In genomic region chr3:17825254-17825890, GRCm38 (mm10) we compare ENCODE assay signal across 24 mouse cellular contexts.
A peak's percentile ranks its signal among the peaks of the same experiment; 100 is the strongest.
DNase-seq lines count a peak whose midpoint lies in the region; ATAC-seq lines count a peak whose summit lies in the region.
"Had no signal": no experiment of that assay in that cellular context is flagged by ENCODE, and none has a peak within 500 bp of the region (broad histone marks: within the 10 kb centered on the region; RNA-seq: fewer than 3 reads in every experiment).

No protein-coding gene starts in this region.

- H3K27me3 ChIP-seq in forebrain, embryonic 13.5 days, result no peaks in the 10 kb centered on the region
- H3K27me3 ChIP-seq in forebrain, embryonic 10.5 days (ENCODE audit: poor library complexity, severe bottlenecking), result no peaks in the 10 kb centered on the region
- no peaks in the 10 kb centered on the region for H3K27me3 ChIP-seq in hindbrain, embryonic 11.5 days (ENCODE audit: control insufficient read depth, insufficient read depth, low read length)
- H3K27me3 ChIP-seq in hindbrain, embryonic 16.5 days (replicated peaks; ENCODE audit: control insufficient read depth, insufficient read depth, low read length), result no peaks in the 10 kb centered on the region
- H3K27me3 ChIP-seq in midbrain, embryonic 13.5 days, result no peaks in the 10 kb centered on the region
- no peaks in the 10 kb centered on the region for H3K27me3 ChIP-seq in midbrain, embryonic 14.5 days (ENCODE audit: control insufficient read depth, insufficient read depth, low read length)
- H3K27me3 ChIP-seq: embryonic facial prominence, embryonic 13.5 days; heart, embryonic 13.5 days; hindbrain, embryonic 12.5 days; hindbrain, embryonic 15.5 days; intestine, embryonic 15.5 days had no signal

- H3K4me2 ChIP-seq in forebrain, embryonic 13.5 days, result no peak overlapping the region
- no peak overlapping the region for H3K4me2 ChIP-seq in hindbrain, embryonic 11.5 days (replicated peaks; ENCODE audit: low read depth, low read length)
- no peak overlapping the region for H3K4me2 ChIP-seq in hindbrain, embryonic 16.5 days (ENCODE audit: low read length)
- no peak overlapping the region for H3K4me2 ChIP-seq in midbrain, embryonic 13.5 days (replicated peaks)
- no peak overlapping the region for H3K4me2 ChIP-seq in midbrain, embryonic 14.5 days (ENCODE audit: low read length)
- H3K4me2 ChIP-seq: embryonic facial prominence, embryonic 13.5 days; heart, embryonic 13.5 days; hindbrain, embryonic 12.5 days; hindbrain, embryonic 15.5 days; intestine, embryonic 15.5 days had no signal

- no peak for DNase-seq in forebrain, embryonic 10.5 days (ENCODE audit: extremely low spot score, low spot score)
- no peak for DNase-seq in hindbrain, embryonic 11.5 days (ENCODE audit: low spot score)
- no peak for DNase-seq in midbrain, embryonic 14.5 days
- DNase-seq: adrenal gland, adult 8-10 months; adrenal gland, postnatal 25 days; cerebellum, adult 11-12 months; cerebellum, adult 8-10 months; cerebellum, postnatal 36 days; gastrocnemius, postnatal 10 days; gastrocnemius, postnatal 36 days; heart, adult 2 months; heart, postnatal 4 days had no signal

- no peaks in the 10 kb centered on the region for H3K36me3 ChIP-seq in forebrain, embryonic 13.5 days (ENCODE audit: poor library complexity, severe bottlenecking)
- no peaks in the 10 kb centered on the region for H3K36me3 ChIP-seq in forebrain, embryonic 10.5 days (replicated peaks)
- no peaks in the 10 kb centered on the region for H3K36me3 ChIP-seq in hindbrain, embryonic 11.5 days (ENCODE audit: control insufficient read depth, insufficient read depth, low read length)
- H3K36me3 ChIP-seq in hindbrain, embryonic 16.5 days (ENCODE audit: control insufficient read depth, insufficient read depth, low read length), result no peaks in the 10 kb centered on the region
- no peaks in the 10 kb centered on the region for H3K36me3 ChIP-seq in midbrain, embryonic 13.5 days
- H3K36me3 ChIP-seq in midbrain, embryonic 14.5 days (ENCODE audit: control insufficient read depth, insufficient read depth, low read length), result no peaks in the 10 kb centered on the region
- H3K36me3 ChIP-seq: embryonic facial prominence, embryonic 10.5 days; embryonic facial prominence, embryonic 13.5 days; heart, embryonic 10.5 days; heart, embryonic 13.5 days; hindbrain, embryonic 12.5 days; hindbrain, embryonic 15.5 days; intestine, embryonic 15.5 days had no signal

- H3K9ac ChIP-seq in forebrain, embryonic 13.5 days, result no peak overlapping the region
- H3K9ac ChIP-seq in hindbrain, embryonic 11.5 days (ENCODE audit: low read depth, low read length), result no peak overlapping the region
- no peak overlapping the region for H3K9ac ChIP-seq in hindbrain, embryonic 16.5 days (ENCODE audit: low read depth, low read length)
- no peak overlapping the region for H3K9ac ChIP-seq in midbrain, embryonic 13.5 days (replicated peaks)
- no peak overlapping the region for H3K9ac ChIP-seq in midbrain, embryonic 14.5 days (replicated peaks; ENCODE audit: low read length)
- H3K9ac ChIP-seq: embryonic facial prominence, embryonic 13.5 days; heart, embryonic 13.5 days; hindbrain, embryonic 12.5 days; hindbrain, embryonic 15.5 days; intestine, embryonic 15.5 days had no signal

- H3K4me1 ChIP-seq in forebrain, embryonic 13.5 days, result no peaks in the 10 kb centered on the region
- H3K4me1 ChIP-seq in forebrain, embryonic 10.5 days, result no peaks in the 10 kb centered on the region
- H3K4me1 ChIP-seq in hindbrain, embryonic 11.5 days (replicated peaks; ENCODE audit: control insufficient read depth, insufficient read depth, low read length), result no peaks in the 10 kb centered on the region
- no peaks in the 10 kb centered on the region for H3K4me1 ChIP-seq in hindbrain, embryonic 16.5 days (ENCODE audit: control insufficient read depth, insufficient read depth, low read depth, low read length)
- H3K4me1 ChIP-seq in midbrain, embryonic 13.5 days (replicated peaks), result no peaks in the 10 kb centered on the region
- H3K4me1 ChIP-seq in midbrain, embryonic 14.5 days (ENCODE audit: control insufficient read depth, insufficient read depth, low read length), result no peaks in the 10 kb centered on the region
- H3K4me1 ChIP-seq: embryonic facial prominence, embryonic 10.5 days; embryonic facial prominence, embryonic 13.5 days; heart, embryonic 10.5 days; heart, embryonic 13.5 days; hindbrain, embryonic 12.5 days; hindbrain, embryonic 15.5 days; intestine, embryonic 15.5 days had no signal

- no peaks in the 10 kb centered on the region for H3K9me3 ChIP-seq in forebrain, embryonic 13.5 days (replicated peaks)
- H3K9me3 ChIP-seq in forebrain, embryonic 10.5 days, result no peaks in the 10 kb centered on the region
- H3K9me3 ChIP-seq in hindbrain, embryonic 11.5 days (ENCODE audit: control insufficient read depth, low read length), result no peaks in the 10 kb centered on the region
- no peaks in the 10 kb centered on the region for H3K9me3 ChIP-seq in hindbrain, embryonic 16.5 days (ENCODE audit: control insufficient read depth, low read length)
- H3K9me3 ChIP-seq in midbrain, embryonic 13.5 days, result no peaks in the 10 kb centered on the region
- no peaks in the 10 kb centered on the region for H3K9me3 ChIP-seq in midbrain, embryonic 14.5 days (ENCODE audit: control insufficient read depth, low read length)
- H3K9me3 ChIP-seq: embryonic facial prominence, embryonic 10.5 days; embryonic facial prominence, embryonic 13.5 days; heart, embryonic 10.5 days; heart, embryonic 13.5 days; hindbrain, embryonic 12.5 days; hindbrain, embryonic 15.5 days; intestine, embryonic 15.5 days had no signal

- 61% methylated on average over 3 of the region's 3 CpGs for WGBS in forebrain, embryonic 13.5 days
- WGBS in forebrain, embryonic 10.5 days, result 70% methylated on average over 3 of the region's 3 CpGs
- WGBS in hindbrain, embryonic 11.5 days, result 74% methylated on average over 3 of the region's 3 CpGs
- 77% methylated on average over 3 of the region's 3 CpGs for WGBS in hindbrain, embryonic 16.5 days
- WGBS in midbrain, embryonic 13.5 days, result 71% methylated on average over 3 of the region's 3 CpGs
- WGBS in midbrain, embryonic 14.5 days, result 75% methylated on average over 3 of the region's 3 CpGs

- no peak overlapping the region for H3K27ac ChIP-seq in forebrain, embryonic 13.5 days
- no peak overlapping the region for H3K27ac ChIP-seq in forebrain, embryonic 10.5 days
- no peak overlapping the region for H3K27ac ChIP-seq in hindbrain, embryonic 11.5 days (ENCODE audit: low read depth, low read length)
- no peak overlapping the region for H3K27ac ChIP-seq in hindbrain, embryonic 16.5 days (ENCODE audit: low read depth, low read length)
- H3K27ac ChIP-seq in midbrain, embryonic 13.5 days, result no peak overlapping the region
- no peak overlapping the region for H3K27ac ChIP-seq in midbrain, embryonic 14.5 days (replicated peaks; ENCODE audit: low read depth, low read length)
- H3K27ac ChIP-seq: embryonic facial prominence, embryonic 10.5 days; embryonic facial prominence, embryonic 13.5 days; heart, adult 2 months; heart, embryonic 10.5 days; heart, embryonic 13.5 days; hindbrain, embryonic 12.5 days; hindbrain, embryonic 15.5 days; intestine, embryonic 15.5 days had no signal

- H3K4me3 ChIP-seq in forebrain, embryonic 13.5 days, result no peak overlapping the region
- H3K4me3 ChIP-seq in forebrain, embryonic 10.5 days, result no peak overlapping the region
- H3K4me3 ChIP-seq in hindbrain, embryonic 11.5 days (ENCODE audit: low read depth, low read length), result no peak overlapping the region
- H3K4me3 ChIP-seq in hindbrain, embryonic 16.5 days (ENCODE audit: low read length), result no peak overlapping the region
- no peak overlapping the region for H3K4me3 ChIP-seq in midbrain, embryonic 13.5 days (replicated peaks)
- H3K4me3 ChIP-seq in midbrain, embryonic 14.5 days (replicated peaks; ENCODE audit: low read depth, low read length), result no peak overlapping the region
- H3K4me3 ChIP-seq: embryonic facial prominence, embryonic 10.5 days; embryonic facial prominence, embryonic 13.5 days; erythroblast, embryonic 14.5 days; heart, adult 2 months; heart, embryonic 10.5 days; heart, embryonic 13.5 days; hindbrain, embryonic 12.5 days; hindbrain, embryonic 15.5 days; intestine, embryonic 15.5 days had no signal

- 0 out of 2 replicates have a peak, but pooled peaks have one; percentile 31 for ATAC-seq in forebrain, embryonic 13.5 days
- ATAC-seq in hindbrain, embryonic 11.5 days (ENCODE audit: low FRiP score), result 0 out of 2 replicates have a peak, but pooled peaks have one; percentile 37
- ATAC-seq in hindbrain, embryonic 16.5 days, result no peak
- ATAC-seq in midbrain, embryonic 13.5 days, result peak; percentile 73
- ATAC-seq in midbrain, embryonic 14.5 days (ENCODE audit: low FRiP score, low TSS enrichment), result no peak; the same call in 1 of the 2 replicates
- ATAC-seq: activated CD4-positive, CD25-positive, alpha-beta regulatory T cell, adult 4 months; intestine, embryonic 15.5 days had no signal

Comparison
In these comparisons a context has a peak if more than half of its experiments do, and no peak if none do; other contexts are left out.
1. ATAC-seq: peak in forebrain, embryonic 13.5 days (single experiment), hindbrain, embryonic 11.5 days (single experiment) and midbrain, embryonic 13.5 days (single experiment); none in hindbrain, embryonic 16.5 days (single experiment) and midbrain, embryonic 14.5 days (single experiment).